Mouse (Mus musculus): ENCODE measurements around the gene Tns2. TPM values are rescaled to one million over a fixed set of nuclear protein-coding genes. Genes with fewer than 3 reads are reported as not detected.

Tns2 gene
- polyA plus RNA-seq, 1 experiment from 2014 or later, result 30.1 TPM

- Histone ChIP-seq H3K4me1 (ENCODE audit: control insufficient read depth in 2 of 2, insufficient read depth in 2 of 2, low read length in 2 of 2) (peaks cover 9 to 25% of the 10 kb centered on the region in 2 experiments; a peak in 3 of 4 replicates), H3K4me2 (ENCODE audit: low read length) (no peak overlapping the region), H3K9me3 (ENCODE audit: control insufficient read depth, low read length) (no peaks in the 10 kb centered on the region), H3K27me3 (ENCODE audit: control insufficient read depth, insufficient read depth, low read length) (no peaks in the 10 kb centered on the region), H3K9ac (ENCODE audit: low read length) (no peak overlapping the region), H3K4me3 (ENCODE audit: control insufficient read depth in 1 of 2, insufficient read depth in 1 of 2, low read depth in 1 of 2, low read length in 2 of 2) (no peak overlapping the region), H3K27ac (replicated peaks in 1 of 2; ENCODE audit: control insufficient read depth in 1 of 2, insufficient read depth in 1 of 2, low read depth in 2 of 2, low read length in 2 of 2) (no peak overlapping the region), H3K36me3 (ENCODE audit: control insufficient read depth, insufficient read depth, low read length) (peaks cover 81% of the 10 kb centered on the region)
- ATAC-seq (ENCODE audit: insufficient number of reproducible peaks, insufficient read depth, low FRiP score, low read depth), result no peak
- WGBS, result 81% methylated on average over 16 of the region's 16 CpGs
Observed at GRCm38 (mm10) chr15:102094988-102095387, 5.2 kb upstream of the Tns2 start.

GRCm38 (mm10) chr15:102097147-102097915, 2.9 kb upstream of the Tns2 start:
- WGBS, result 66% methylated on average over 8 of the region's 8 CpGs
- no peaks in the 10 kb centered on the region for H3K9me3 ChIP-seq (ENCODE audit: control insufficient read depth, low read length)
- peaks cover 58% of the 10 kb centered on the region for H3K36me3 ChIP-seq (ENCODE audit: control insufficient read depth, insufficient read depth, low read length)
- H3K4me1 ChIP-seq (ENCODE audit: control insufficient read depth in 2 of 2, insufficient read depth in 2 of 2, low read length in 2 of 2), result peaks cover 26 to 42% of the 10 kb centered on the region in 2 experiments
- H3K27me3 ChIP-seq (ENCODE audit: control insufficient read depth, insufficient read depth, low read length), result no peaks in the 10 kb centered on the region
- H3K4me2 ChIP-seq (ENCODE audit: low read length), result no peak overlapping the region
- no peak overlapping the region for H3K4me3 ChIP-seq (ENCODE audit: control insufficient read depth in 1 of 2, insufficient read depth in 1 of 2, low read depth in 1 of 2, low read length in 2 of 2)
- no peak overlapping the region for H3K27ac ChIP-seq (replicated peaks in 1 of 2; ENCODE audit: control insufficient read depth in 1 of 2, insufficient read depth in 1 of 2, low read depth in 2 of 2, low read length in 2 of 2)
- no peak for ATAC-seq (ENCODE audit: insufficient number of reproducible peaks, insufficient read depth, low FRiP score, low read depth)
- H3K9ac ChIP-seq (ENCODE audit: low read length), result no peak overlapping the region

GRCm38 (mm10) chr15:102097991-102098555, 2.1 kb upstream of the Tns2 start:
- no peaks in the 10 kb centered on the region for H3K9me3 ChIP-seq (ENCODE audit: control insufficient read depth, low read length)
- H3K27me3 ChIP-seq (ENCODE audit: control insufficient read depth, insufficient read depth, low read length), result no peaks in the 10 kb centered on the region
- no peak overlapping the region for H3K27ac ChIP-seq (replicated peaks in 1 of 2; ENCODE audit: control insufficient read depth in 1 of 2, insufficient read depth in 1 of 2, low read depth in 2 of 2, low read length in 2 of 2)
- H3K4me2 ChIP-seq (ENCODE audit: low read length), result no peak overlapping the region
- no peak for ATAC-seq (ENCODE audit: insufficient number of reproducible peaks, insufficient read depth, low FRiP score, low read depth)
- no peak overlapping the region for H3K4me3 ChIP-seq (ENCODE audit: control insufficient read depth in 1 of 2, insufficient read depth in 1 of 2, low read depth in 1 of 2, low read length in 2 of 2)
- 40% methylated on average over 5 of the region's 5 CpGs for WGBS
- peaks cover 34 to 49% of the 10 kb centered on the region in 2 experiments for H3K4me1 ChIP-seq (ENCODE audit: control insufficient read depth in 2 of 2, insufficient read depth in 2 of 2, low read length in 2 of 2)
- H3K9ac ChIP-seq (ENCODE audit: low read length), result no peak overlapping the region
- H3K36me3 ChIP-seq (ENCODE audit: control insufficient read depth, insufficient read depth, low read length), result peaks cover 50% of the 10 kb centered on the region

- Histone ChIP-seq H3K36me3 (ENCODE audit: control insufficient read depth, insufficient read depth, low read length) (peaks cover 38% of the 10 kb centered on the region), H3K4me1 (ENCODE audit: control insufficient read depth in 2 of 2, insufficient read depth in 2 of 2, low read length in 2 of 2) (peaks cover 46 to 60% of the 10 kb centered on the region in 2 experiments), H3K9ac (ENCODE audit: low read length) (no peak overlapping the region; the same call in 1 of the 2 replicates), H3K27ac (replicated peaks in 1 of 2; ENCODE audit: control insufficient read depth in 1 of 2, insufficient read depth in 1 of 2, low read depth in 2 of 2, low read length in 2 of 2) (peak overlapping the region in 1 of 2 experiments; percentile 86; a peak in 1 of 4 replicates), H3K9me3 (ENCODE audit: control insufficient read depth, low read length) (no peaks in the 10 kb centered on the region), H3K4me2 (ENCODE audit: low read length) (peak overlapping the region; percentile 90), H3K27me3 (ENCODE audit: control insufficient read depth, insufficient read depth, low read length) (no peaks in the 10 kb centered on the region), H3K4me3 (ENCODE audit: control insufficient read depth in 1 of 2, insufficient read depth in 1 of 2, low read depth in 1 of 2, low read length in 2 of 2) (peak overlapping the region in 1 of 2 experiments; percentile 54; a peak in 1 of 4 replicates)
- no peak for ATAC-seq (ENCODE audit: insufficient number of reproducible peaks, insufficient read depth, low FRiP score, low read depth)
- 50% methylated on average over 5 of the region's 5 CpGs for WGBS
Observed at GRCm38 (mm10) chr15:102099260-102099659, 953 bp upstream of the Tns2 start.

DNA sequence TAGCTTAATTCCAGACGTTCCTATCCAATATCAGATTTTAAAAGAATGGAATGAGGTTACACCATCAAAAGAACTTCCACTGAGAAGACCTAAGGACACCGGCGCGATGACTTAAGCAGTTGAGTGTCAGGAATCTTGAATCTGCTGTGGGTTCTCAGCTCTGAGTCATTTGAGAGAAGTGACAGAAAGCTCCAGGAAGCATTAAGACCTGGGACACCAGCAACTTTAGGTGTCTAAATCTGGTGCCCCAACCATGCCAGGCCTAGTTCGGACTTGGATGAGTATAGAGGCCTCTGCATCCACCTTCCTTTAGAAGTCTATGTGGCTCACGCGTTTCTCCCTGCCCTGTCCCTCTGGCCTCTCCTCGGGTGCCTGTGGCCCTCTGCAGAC, 447 bp upstream of the Tns2 start:
- peak overlapping the region; percentile 90 for H3K4me2 ChIP-seq (ENCODE audit: low read length)
- no peak for ATAC-seq (ENCODE audit: insufficient number of reproducible peaks, insufficient read depth, low FRiP score, low read depth)
- peaks cover 50 to 65% of the 10 kb centered on the region in 2 experiments for H3K4me1 ChIP-seq (ENCODE audit: control insufficient read depth in 2 of 2, insufficient read depth in 2 of 2, low read length in 2 of 2)
- WGBS, result 12% methylated on average over 8 of the region's 8 CpGs
- H3K27me3 ChIP-seq (ENCODE audit: control insufficient read depth, insufficient read depth, low read length), result no peaks in the 10 kb centered on the region
- peak overlapping the region; percentile 79 for H3K9ac ChIP-seq (ENCODE audit: low read length)
- peak overlapping the region; percentile 50 to 54 for H3K4me3 ChIP-seq (ENCODE audit: control insufficient read depth in 1 of 2, insufficient read depth in 1 of 2, low read depth in 1 of 2, low read length in 2 of 2)
- H3K9me3 ChIP-seq (ENCODE audit: control insufficient read depth, low read length), result no peaks in the 10 kb centered on the region
- peaks cover 33% of the 10 kb centered on the region for H3K36me3 ChIP-seq (ENCODE audit: control insufficient read depth, insufficient read depth, low read length)
- peak overlapping the region; percentile 70 to 86 for H3K27ac ChIP-seq (replicated peaks in 1 of 2; ENCODE audit: control insufficient read depth in 1 of 2, insufficient read depth in 1 of 2, low read depth in 2 of 2, low read length in 2 of 2)

GRCm38 (mm10) chr15:102100996-102101671, 921 bp downstream of the Tns2 start:
- Histone ChIP-seq H3K9me3 (ENCODE audit: control insufficient read depth, low read length) (no peaks in the 10 kb centered on the region), H3K27ac (replicated peaks in 1 of 2; ENCODE audit: control insufficient read depth in 1 of 2, insufficient read depth in 1 of 2, low read depth in 2 of 2, low read length in 2 of 2) (peak overlapping the region; percentile 86 to 95), H3K36me3 (ENCODE audit: control insufficient read depth, insufficient read depth, low read length) (peaks cover 27% of the 10 kb centered on the region), H3K4me3 (ENCODE audit: control insufficient read depth in 1 of 2, insufficient read depth in 1 of 2, low read depth in 1 of 2, low read length in 2 of 2) (peak overlapping the region; percentile 50 to 54), H3K9ac (ENCODE audit: low read length) (peak overlapping the region; percentile 79), H3K27me3 (ENCODE audit: control insufficient read depth, insufficient read depth, low read length) (no peaks in the 10 kb centered on the region), H3K4me2 (ENCODE audit: low read length) (peak overlapping the region; percentile 90), H3K4me1 (ENCODE audit: control insufficient read depth in 2 of 2, insufficient read depth in 2 of 2, low read length in 2 of 2) (peaks cover 55 to 78% of the 10 kb centered on the region in 2 experiments)
- WGBS, result 23% methylated on average over 10 of the region's 10 CpGs
- no peak for ATAC-seq (ENCODE audit: insufficient number of reproducible peaks, insufficient read depth, low FRiP score, low read depth)

DNA sequence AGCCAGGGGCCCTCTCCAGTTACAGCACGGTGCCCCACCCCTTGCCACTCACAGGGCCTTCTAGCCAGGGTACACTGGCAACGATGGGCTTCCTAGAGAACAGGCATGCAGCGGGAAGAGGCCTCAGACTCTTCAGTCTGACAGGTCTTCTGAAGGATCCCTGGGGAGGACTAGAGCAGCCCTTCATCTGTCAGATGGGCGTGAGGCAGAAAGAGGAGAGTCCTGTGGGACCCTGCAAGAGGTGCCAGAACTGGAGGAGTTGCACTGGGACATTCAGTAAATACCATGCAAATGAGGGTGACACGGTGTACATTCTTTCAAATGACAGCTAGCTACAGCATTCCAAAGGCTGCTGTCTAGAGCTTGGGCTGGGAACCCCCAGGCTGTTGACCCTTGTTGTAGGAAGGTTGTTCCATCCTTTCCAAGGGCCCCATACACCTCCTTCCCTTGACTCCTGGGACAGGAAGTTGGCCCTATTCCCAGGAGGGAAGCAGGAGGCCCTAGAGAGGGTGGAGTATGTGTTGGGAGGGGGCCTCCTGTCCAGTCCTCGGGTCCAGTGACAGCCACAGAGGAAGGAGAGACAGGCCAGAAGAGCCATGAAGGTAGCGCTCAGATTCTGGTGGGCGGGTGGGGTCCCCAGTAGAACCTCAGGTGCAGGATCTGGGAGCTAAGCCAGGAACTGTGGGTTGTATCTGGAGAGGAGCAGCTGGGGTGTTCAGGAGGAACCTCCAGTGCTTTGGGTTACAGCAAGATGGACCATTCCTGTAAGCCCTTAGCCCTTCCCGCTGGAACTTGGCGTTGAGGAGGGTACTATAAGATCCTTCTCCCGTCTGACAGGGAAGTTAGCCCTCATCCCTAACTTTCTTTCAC, 1.7 kb downstream of the Tns2 start:
- H3K4me2 ChIP-seq (ENCODE audit: low read length), result peak overlapping the region; percentile 90
- peak; percentile 56 for ATAC-seq (ENCODE audit: insufficient number of reproducible peaks, insufficient read depth, low FRiP score, low read depth)
- peak overlapping the region; percentile 43 to 54 for H3K4me3 ChIP-seq (ENCODE audit: control insufficient read depth in 1 of 2, insufficient read depth in 1 of 2, low read depth in 1 of 2, low read length in 2 of 2)
- peaks cover 62 to 85% of the 10 kb centered on the region in 2 experiments for H3K4me1 ChIP-seq (ENCODE audit: control insufficient read depth in 2 of 2, insufficient read depth in 2 of 2, low read length in 2 of 2)
- peaks cover 29% of the 10 kb centered on the region for H3K36me3 ChIP-seq (ENCODE audit: control insufficient read depth, insufficient read depth, low read length)
- WGBS, result 10% methylated on average over 11 of the region's 11 CpGs
- H3K27me3 ChIP-seq (ENCODE audit: control insufficient read depth, insufficient read depth, low read length), result no peaks in the 10 kb centered on the region
- peak overlapping the region; percentile 86 to 95 for H3K27ac ChIP-seq (replicated peaks in 1 of 2; ENCODE audit: control insufficient read depth in 1 of 2, insufficient read depth in 1 of 2, low read depth in 2 of 2, low read length in 2 of 2)
- peak overlapping the region; percentile 79 for H3K9ac ChIP-seq (ENCODE audit: low read length)
- no peaks in the 10 kb centered on the region for H3K9me3 ChIP-seq (ENCODE audit: control insufficient read depth, low read length)

Data from heart, embryonic 14.5 days (tissue).